Mouse (Mus musculus) myocyte (in vitro differentiated cells): ENCODE results near the gene Simc1. TPM values are rescaled to one million over a fixed set of nuclear protein-coding genes. Genes with fewer than 3 reads are reported as not detected.

Experiments
- H3K27me3 ChIP-seq: one replicate; pipeline ENCODE4 v1.6.1; 2011; ENCODE audit not compliant: control insufficient read depth, insufficient read depth, insufficient read length
- H3K36me3 ChIP-seq: one replicate; pipeline ENCODE4 v1.6.1; 2011; ENCODE audit not compliant: control insufficient read depth, insufficient read depth
- H3K4me2 ChIP-seq: one replicate; pipeline ENCODE4 v1.6.1; 2011; ENCODE audit warnings: low read depth, control low read depth
- H3K4me3 ChIP-seq: one replicate; pipeline ENCODE4 v1.5.1; 2011; ENCODE audit warnings: mild to moderate bottlenecking, control low read depth, moderate library complexity
- H3K79me2 ChIP-seq: one replicate; pipeline ENCODE4 v1.6.1; 2011; ENCODE audit not compliant: control insufficient read depth, insufficient read depth
- H3ac ChIP-seq: one replicate; pipeline ENCODE4 v1.6.1; 2011; ENCODE audit not compliant: control insufficient read depth, insufficient read length
- CEBPB ChIP-seq: IDR thresholded peaks from 2 replicates; pipeline ENCODE4 v1.6.1; 2011; ENCODE audit warnings: mild to moderate bottlenecking, moderate library complexity; ENCODE audit not compliant: poor library complexity, insufficient read depth, severe bottlenecking
- E2F4 ChIP-seq: IDR thresholded peaks from one replicate; pipeline ENCODE4 v1.6.1; 2011; ENCODE audit warnings: mild to moderate bottlenecking, control low read depth, moderate library complexity; ENCODE audit not compliant: insufficient read depth
- MAX ChIP-seq: IDR thresholded peaks from one replicate; pipeline ENCODE4 v1.6.1; 2011; ENCODE audit warnings: low read depth, mild to moderate bottlenecking, control low read depth
- MYOD1 ChIP-seq, 3 experiments: IDR thresholded peaks; one replicate each; pipeline ENCODE4 v1.6.1; 2011; ENCODE audit warnings: control low read depth in 2 of 3, low read depth in 2 of 3, mild to moderate bottlenecking in 2 of 3, moderate library complexity in 1 of 3; ENCODE audit not compliant: insufficient read length in 2 of 3, control insufficient read depth in 1 of 3
- MYOG ChIP-seq, 3 experiments: IDR thresholded peaks; one replicate each; pipeline ENCODE4 v1.6.1; 2011; ENCODE audit warnings: control low read depth in 2 of 3, low read depth in 2 of 3, mild to moderate bottlenecking in 2 of 3; ENCODE audit not compliant: insufficient read length in 2 of 3, control insufficient read depth in 1 of 3, insufficient read depth in 1 of 3
- POLR2A ChIP-seq: IDR thresholded peaks from one replicate; pipeline ENCODE4 v1.6.1; 2011; ENCODE audit warnings: low read depth, mild to moderate bottlenecking, control low read depth, moderate library complexity; ENCODE audit not compliant: insufficient read length
- POLR2AphosphoS2 ChIP-seq: IDR thresholded peaks from one replicate; pipeline ENCODE4 v1.6.1; 2011; ENCODE audit warnings: low read depth, control low read depth; ENCODE audit not compliant: insufficient read length
- REST ChIP-seq: IDR thresholded peaks from one replicate; pipeline ENCODE4 v1.6.1; 2011; ENCODE audit warnings: mild to moderate bottlenecking, control low read depth, moderate library complexity; ENCODE audit not compliant: insufficient read depth, insufficient read length
- SRF ChIP-seq: IDR thresholded peaks from one replicate; pipeline ENCODE4 v1.6.1; 2011; ENCODE audit warnings: low read depth; ENCODE audit not compliant: control insufficient read depth, insufficient read length
- TCF12 ChIP-seq: IDR thresholded peaks from one replicate; pipeline ENCODE4 v1.6.1; 2011; ENCODE audit warnings: mild to moderate bottlenecking, control low read depth; ENCODE audit not compliant: poor library complexity, insufficient read depth, severe bottlenecking
- TCF3 ChIP-seq: IDR thresholded peaks from one replicate; pipeline ENCODE4 v1.6.1; 2011; ENCODE audit warnings: low read depth, control low read depth; ENCODE audit not compliant: insufficient read length
- USF1 ChIP-seq: IDR thresholded peaks from one replicate; pipeline ENCODE4 v1.6.1; 2011; ENCODE audit warnings: low read depth, mild to moderate bottlenecking, control low read depth, moderate library complexity
- polyA plus RNA-seq: library from polyadenylated mRNA; unstranded; fragments of >200 nt; fragmentation: generic; extraction: Trizol; gene quantifications from one replicate; pipeline ENCODE4 v1.2.1, GENCODE M21; 2012; ENCODE audit warnings: missing spikeins

Gene Simc1
- polyA plus RNA-seq, 1 experiment, result 3.8 TPM

DNA sequence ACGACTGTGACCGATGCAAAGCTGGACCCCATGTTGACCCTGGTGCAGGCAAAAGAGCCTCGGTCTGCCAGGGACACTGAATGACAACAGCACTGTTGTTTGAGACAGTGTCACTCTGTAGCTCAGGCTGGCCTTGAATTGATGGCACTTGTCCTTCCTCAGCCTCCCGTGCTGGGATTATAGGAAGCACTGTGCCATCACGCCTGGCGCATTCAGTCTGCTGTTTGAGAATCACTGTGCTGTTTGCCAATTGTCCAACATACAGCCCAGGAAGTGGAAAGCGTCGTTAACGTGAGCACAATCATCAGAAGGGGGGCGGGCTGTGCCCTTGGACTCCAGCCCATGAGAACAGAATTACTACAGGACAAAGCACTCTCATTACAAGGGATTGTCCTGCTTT, 78.5 kb downstream of the Simc1 start:
- no peak overlapping the region for H3ac ChIP-seq
- H3K4me3 ChIP-seq, result no peak overlapping the region
- peaks cover 13% of the 10 kb centered on the region for H3K36me3 ChIP-seq
- H3K4me2 ChIP-seq, result no peak overlapping the region
- no peaks in the 10 kb centered on the region for H3K79me2 ChIP-seq
- H3K27me3 ChIP-seq, result no peaks in the 10 kb centered on the region
- no peak for TF ChIP-seq SRF

DNA sequence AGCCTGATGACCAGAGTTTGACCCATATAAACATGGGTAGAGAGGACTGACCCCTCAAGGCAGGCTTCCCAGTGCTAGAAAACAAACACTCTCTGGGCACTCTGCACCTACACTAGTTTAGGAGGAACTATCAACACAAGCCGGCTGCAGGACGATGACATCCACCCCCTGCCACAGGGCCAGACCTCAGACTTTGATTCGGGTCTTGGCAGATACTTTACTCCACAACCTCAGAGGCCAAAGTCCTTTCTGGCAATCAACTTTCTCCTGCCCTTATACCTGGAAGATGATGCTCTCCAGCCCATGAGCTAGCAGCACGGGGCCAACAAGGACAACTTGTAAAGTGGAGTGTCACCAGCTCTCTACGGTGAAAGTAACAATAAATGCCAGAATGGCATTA, 79.3 kb downstream of the Simc1 start:
- H3K4me3 ChIP-seq, result no peak overlapping the region

DNA sequence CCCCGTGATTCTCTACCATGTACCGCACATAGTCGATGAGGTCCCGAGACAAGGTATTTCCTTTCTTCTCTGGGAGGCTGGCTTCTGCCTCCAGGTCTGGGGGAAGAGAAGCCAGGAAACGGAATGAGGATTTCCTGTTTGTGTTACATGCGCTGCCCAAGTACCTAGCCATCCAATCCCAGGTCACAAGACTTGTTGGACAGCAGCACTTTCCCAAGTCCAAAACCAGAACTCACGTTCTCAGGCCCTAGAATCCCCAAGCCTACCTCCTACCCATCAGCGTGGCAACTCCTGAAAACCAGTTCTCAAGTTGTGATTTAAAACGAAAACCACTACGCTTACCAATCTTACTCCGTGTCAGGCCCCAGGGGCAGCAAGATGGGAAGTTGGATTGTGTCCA, 82.3 kb downstream of the Simc1 start:
- Histone ChIP-seq H3K4me3 (no peak overlapping the region), H3K27me3 (no peaks in the 10 kb centered on the region), H3K36me3 (peaks cover 26% of the 10 kb centered on the region), H3ac (no peak overlapping the region), H3K79me2 (peaks cover 21% of the 10 kb centered on the region), H3K4me2 (no peak overlapping the region)
- no peak for TF ChIP-seq CEBPB
- TF ChIP-seq POLR2A, result no peak
- no peak for TF ChIP-seq MYOG (IDR thresholded peaks at IDR 0.05; ENCODE audit: control insufficient read depth in 1 of 3, insufficient read depth in 1 of 3, insufficient read length in 2 of 3, low read depth in 2 of 3)
- no peak for TF ChIP-seq TCF12
- no peak for TF ChIP-seq MAX
- no peak for TF ChIP-seq USF1

More for the DNA sequence above, 79.3 kb downstream of the Simc1 start:
- no peak for TF ChIP-seq E2F4
- no peak for TF ChIP-seq TCF3
- no peak for TF ChIP-seq MYOG (IDR thresholded peaks at IDR 0.05; ENCODE audit: control insufficient read depth in 1 of 3, insufficient read depth in 1 of 3, insufficient read length in 2 of 3, low read depth in 2 of 3)
- TF ChIP-seq USF1, result no peak
- no peak for TF ChIP-seq POLR2A
- TF ChIP-seq REST, result no peak
- no peak for TF ChIP-seq CEBPB
- TF ChIP-seq MYOD1 (IDR thresholded peaks at IDR 0.05; ENCODE audit: control insufficient read depth in 1 of 3, insufficient read length in 2 of 3, low read depth in 2 of 3), result no peak
- no peak overlapping the region for H3K4me2 ChIP-seq
- peaks cover 20% of the 10 kb centered on the region for H3K36me3 ChIP-seq
- no peak overlapping the region for H3ac ChIP-seq
- H3K27me3 ChIP-seq, result no peaks in the 10 kb centered on the region
- H3K79me2 ChIP-seq, result no peaks in the 10 kb centered on the region

DNA sequence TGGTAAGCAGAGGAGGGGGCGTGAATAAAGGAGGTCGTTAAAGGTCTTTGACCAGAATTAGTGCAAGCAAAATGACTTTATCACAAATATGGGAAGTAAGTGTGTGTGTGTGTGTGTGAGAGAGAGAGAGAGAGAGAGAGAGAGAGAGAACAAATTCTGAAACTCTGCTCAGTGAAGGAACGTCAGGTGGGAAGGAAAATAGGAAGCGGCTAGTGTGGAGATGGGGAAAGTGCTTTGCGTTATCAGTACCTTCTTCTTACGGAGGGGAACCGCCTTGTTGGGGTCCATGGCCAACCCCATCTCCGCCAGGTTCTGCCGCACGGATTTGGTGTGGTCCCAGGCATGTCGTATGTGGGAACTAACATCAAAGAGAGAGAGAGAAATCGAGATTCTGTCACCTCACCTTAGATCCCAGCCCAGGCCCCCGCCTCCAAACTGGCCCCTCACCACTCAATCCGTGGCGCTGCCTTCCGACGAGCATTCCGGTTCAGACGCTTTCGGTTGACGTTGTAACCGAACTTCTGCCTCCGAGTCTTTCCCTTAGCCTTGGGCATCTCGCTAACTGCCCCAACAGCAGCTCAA, 85.9 kb downstream of the Simc1 start:
- TF ChIP-seq POLR2AphosphoS2 (no peak), POLR2A (no peak), MYOG (IDR thresholded peaks at IDR 0.05; ENCODE audit: control insufficient read depth in 1 of 3, insufficient read depth in 1 of 3, insufficient read length in 2 of 3, low read depth in 2 of 3) (no peak), MYOD1 (IDR thresholded peaks at IDR 0.05; ENCODE audit: control insufficient read depth in 1 of 3, insufficient read length in 2 of 3, low read depth in 2 of 3) (no peak), USF1 (no peak), MAX (no peak)
- Histone ChIP-seq H3K79me2 (peaks cover 41% of the 10 kb centered on the region), H3K4me2 (peak overlapping the region; percentile 88), H3K4me3 (peak overlapping the region; percentile 96), H3K27me3 (no peaks in the 10 kb centered on the region), H3ac (peak overlapping the region; percentile 10), H3K36me3 (peaks cover 18% of the 10 kb centered on the region)

DNA sequence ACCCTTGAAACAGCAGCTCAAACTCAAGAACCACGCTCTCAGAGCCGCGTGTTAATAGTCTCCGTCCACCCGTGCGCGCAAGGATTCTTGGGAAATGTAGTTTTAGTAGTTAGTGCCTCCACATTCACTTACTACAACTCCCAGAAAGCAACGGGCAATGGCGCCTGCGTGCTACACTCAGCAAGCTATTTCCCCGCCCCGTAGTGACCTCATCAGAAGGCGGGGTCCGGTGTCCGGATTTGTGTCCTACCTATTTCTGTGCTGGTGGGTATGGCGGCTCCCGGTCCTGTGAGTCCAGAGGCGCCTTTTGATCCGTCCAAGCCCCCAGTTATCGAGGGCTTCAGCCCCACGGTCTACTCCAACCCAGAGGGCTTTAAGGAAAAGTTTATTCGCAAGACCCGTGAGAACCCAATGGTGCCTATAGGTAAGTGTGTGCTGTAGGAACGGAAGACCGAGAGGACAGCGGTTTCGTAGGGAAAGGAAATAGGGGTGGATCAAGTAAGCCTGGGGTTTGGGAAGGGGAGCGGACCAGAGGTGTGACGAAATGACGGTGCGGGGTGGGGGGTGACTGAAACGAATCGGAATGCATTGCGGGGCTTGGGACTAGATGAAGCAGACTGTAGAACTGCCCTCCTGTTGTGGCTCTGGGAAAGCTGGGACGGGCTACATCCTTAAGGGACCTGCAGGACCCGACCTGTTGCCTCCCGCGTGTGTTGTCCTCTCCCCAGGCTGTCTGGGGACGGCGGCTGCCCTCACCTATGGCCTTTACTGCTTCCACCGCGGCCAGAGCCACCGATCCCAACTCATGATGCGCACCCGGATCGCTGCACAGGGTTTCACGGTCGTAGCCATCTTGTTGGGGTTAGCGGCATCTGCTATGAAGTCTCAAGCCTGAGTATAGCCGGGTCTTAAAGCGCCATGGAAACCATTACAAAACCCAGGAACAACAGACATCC, 86.7 kb downstream of the Simc1 start, which contains the start of the genes Nop16 and Higd2a:
TSS of gene Nop16 (minus strand) at position 95 of the 956 bp plus-strand sequence.
TSS of gene Higd2a (plus strand) at position 212 of the 956 bp plus-strand sequence.
- Histone ChIP-seq H3K4me3 (peak within 1 kb of the TSS; percentile 96), H3K4me2 (peak within 1 kb of the TSS; percentile 88), H3K36me3 (peaks cover 18% of the 10 kb centered on the region), H3K27me3 (no peaks in the 10 kb centered on the region), H3ac (peak within 1 kb of the TSS; percentile 10), H3K79me2 (peaks cover 41% of the 10 kb centered on the region)
- peak; percentile 21 for TF ChIP-seq SRF
- TF ChIP-seq MAX, result peak; percentile 12
- peak; percentile 65 for TF ChIP-seq POLR2AphosphoS2
- TF ChIP-seq TCF12, result no peak
- TF ChIP-seq MYOD1 (IDR thresholded peaks at IDR 0.05; ENCODE audit: control insufficient read depth in 1 of 3, insufficient read length in 2 of 3, low read depth in 2 of 3), result no peak
- TF ChIP-seq E2F4, result no peak
- no peak for TF ChIP-seq CEBPB
- peak; percentile 62 for TF ChIP-seq POLR2A
- no peak for TF ChIP-seq MYOG (IDR thresholded peaks at IDR 0.05; ENCODE audit: control insufficient read depth in 1 of 3, insufficient read depth in 1 of 3, insufficient read length in 2 of 3, low read depth in 2 of 3)
